Mouse (Mus musculus): Measurements from ENCODE around the gene Asna1.

DNA sequence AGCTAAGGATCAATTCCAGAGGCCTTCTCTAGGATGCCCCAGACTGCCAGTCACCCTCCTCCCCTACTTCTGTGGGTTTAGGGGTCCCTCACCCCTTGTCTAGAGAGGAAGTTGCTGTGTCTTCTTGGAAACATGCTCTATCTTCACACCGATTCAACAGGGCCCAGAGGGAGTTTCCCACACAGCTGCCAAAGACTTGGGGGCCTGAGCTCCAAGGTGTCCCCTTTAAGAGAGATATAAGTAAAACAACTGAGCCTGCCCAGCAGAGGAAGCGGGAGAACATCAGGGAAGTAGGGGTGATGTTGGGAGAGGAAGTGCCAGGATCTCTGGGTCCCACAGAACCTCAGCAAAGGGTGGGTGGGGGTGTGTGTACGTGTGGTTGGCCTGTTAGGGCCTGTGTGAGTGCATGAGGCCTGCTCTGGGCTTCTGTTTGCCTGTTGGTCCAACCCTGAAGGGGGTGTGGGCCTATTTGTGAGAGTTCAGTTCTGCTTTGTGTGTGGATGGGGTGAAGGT lies 42.5 kb downstream of the Asna1 start:
- no peak for TF ChIP-seq CTCF (IDR thresholded peaks at IDR 0.05; ENCODE audit: low read depth, low read length)
- TF ChIP-seq POLR2AphosphoS5 (IDR thresholded peaks at IDR 0.05; ENCODE audit: insufficient replicate concordance, low read depth, low read length) = no peak
- TF ChIP-seq TAL1 (conservative IDR thresholded peaks at IDR 0.05; ENCODE audit: low read depth, low read length) = no peak
- no peak for TF ChIP-seq GATA2 (IDR thresholded peaks at IDR 0.05; ENCODE audit: borderline replicate concordance, low read depth, low read length)
- TF ChIP-seq GATA1 (IDR thresholded peaks at IDR 0.05; ENCODE audit: borderline replicate concordance, low read length) = no peak

Measured in G1E (cell line).